Mouse (Mus musculus) induced T-regulatory cell, adult 2 months (primary cell): Measurements from ENCODE around the gene Ermn.

Experiments
- DNase-seq: peaks from one replicate; pipeline ENCODE4 v3.0.0-alpha.2; 2012; ENCODE audit warnings: low read depth

The Ermn gene

GRCm38 (mm10) chr2:58052821-58053581, at the start of gene Ermn:
Gene Ermn (minus strand): TSS chr2:58052864.
- DNase-seq, result peak; percentile 85

GRCm38 (mm10) chr2:58094818-58095217, 42.2 kb upstream of the Ermn start:
- DNase-seq, result no peak

DNA sequence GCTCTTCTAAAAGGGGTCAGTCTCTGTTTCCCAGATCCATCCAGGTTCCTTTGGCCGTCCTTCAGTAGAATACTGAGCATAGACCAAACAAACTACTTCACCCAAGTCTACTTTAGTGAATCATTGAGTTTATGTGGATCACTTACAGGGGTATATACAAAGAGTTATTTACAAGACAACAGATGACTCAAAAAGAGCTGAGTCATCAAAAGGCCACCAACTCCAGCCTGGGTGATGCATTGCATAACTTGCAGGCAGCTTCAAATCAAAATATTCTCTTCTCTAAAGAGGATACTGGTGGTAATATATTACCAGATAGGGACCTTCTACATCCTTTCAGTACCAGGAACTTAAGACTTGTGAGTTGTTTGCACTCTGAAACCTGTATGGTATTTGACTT, 33.8 kb upstream of the Ermn start:
- DNase-seq, result no peak

- no peak for DNase-seq
These were observed 27.2 kb upstream of the Ermn start for GRCm38 (mm10) chr2:58079849-58080248.

GRCm38 (mm10) chr2:58055383-58055782, 2.7 kb upstream of the Ermn start:
- DNase-seq, result peak; percentile 87

- DNase-seq, result no peak
These were observed 10.8 kb downstream of the Ermn start for GRCm38 (mm10) chr2:58041867-58042266.

- DNase-seq, result no peak
These were observed 15.7 kb downstream of the Ermn start for GRCm38 (mm10) chr2:58036926-58037325.

- DNase-seq, result no peak
These were observed 17.0 kb downstream of the Ermn start for GRCm38 (mm10) chr2:58035635-58036034.

GRCm38 (mm10) chr2:58031431-58031830, 21.2 kb downstream of the Ermn start:
- no peak for DNase-seq

DNA sequence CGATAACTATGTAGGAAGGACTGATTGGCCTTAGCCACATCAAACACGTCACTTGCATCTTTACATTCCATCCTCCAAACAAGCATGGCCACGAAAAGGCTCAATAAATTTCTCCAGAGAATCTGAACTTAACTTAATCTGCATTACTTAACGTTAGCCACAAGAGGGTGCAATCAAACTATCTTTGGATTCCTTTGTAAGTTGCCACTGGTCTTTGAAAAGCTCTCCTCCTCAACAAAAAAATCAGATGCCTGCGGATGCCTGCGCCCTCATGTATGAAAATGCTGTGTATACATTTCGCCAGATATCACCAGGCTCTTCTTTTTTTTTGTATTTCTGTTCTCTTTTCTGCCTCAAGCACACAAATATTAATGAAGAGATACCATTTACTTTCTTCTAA, 23.3 kb downstream of the Ermn start:
- DNase-seq, result peak; percentile 84

GRCm38 (mm10) chr2:58026740-58027139, 25.9 kb downstream of the Ermn start:
- DNase-seq, result no peak

GRCm38 (mm10) chr2:58023556-58023955, 29.1 kb downstream of the Ermn start:
- DNase-seq, result no peak

DNA sequence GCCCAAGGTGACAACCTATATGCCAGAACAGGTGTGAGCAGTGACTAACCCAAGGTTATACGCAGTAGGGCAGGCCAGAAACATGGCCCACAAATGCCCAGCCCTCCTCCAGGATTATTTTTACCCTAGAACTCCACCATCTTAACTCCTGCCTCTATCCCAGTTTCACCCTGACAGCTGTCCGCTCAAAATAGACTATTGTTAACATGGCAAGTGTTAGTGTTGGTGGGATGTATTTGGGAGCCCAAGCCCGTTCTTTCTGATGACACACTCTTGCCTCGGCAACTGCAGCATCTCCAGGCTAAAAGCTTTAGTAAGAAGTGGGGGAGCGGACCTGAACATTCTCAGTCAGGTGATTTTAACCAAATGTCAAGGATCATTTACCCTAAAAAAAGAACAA, 45.6 kb downstream of the Ermn start:
- no peak for DNase-seq

DNA sequence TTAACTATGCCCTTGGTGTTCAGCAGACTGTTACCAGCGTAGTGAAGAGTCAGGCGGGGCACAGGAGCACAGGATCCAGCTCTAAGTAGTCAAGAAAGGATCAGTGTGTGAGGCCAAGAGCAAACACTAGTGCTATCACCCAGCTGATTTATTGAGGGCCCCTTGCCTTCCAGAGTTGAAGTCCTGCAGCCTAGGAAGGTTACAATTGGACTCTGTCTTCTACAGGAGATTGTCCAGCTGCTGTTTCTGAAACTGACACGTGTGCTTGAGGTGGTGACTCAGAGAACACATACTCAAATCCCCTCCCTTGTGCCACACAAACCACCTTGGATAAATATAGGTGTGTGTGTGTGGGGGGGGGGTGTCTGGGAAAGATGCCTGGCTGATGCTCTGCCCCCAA, 51.2 kb downstream of the Ermn start:
- DNase-seq, result no peak

DNA sequence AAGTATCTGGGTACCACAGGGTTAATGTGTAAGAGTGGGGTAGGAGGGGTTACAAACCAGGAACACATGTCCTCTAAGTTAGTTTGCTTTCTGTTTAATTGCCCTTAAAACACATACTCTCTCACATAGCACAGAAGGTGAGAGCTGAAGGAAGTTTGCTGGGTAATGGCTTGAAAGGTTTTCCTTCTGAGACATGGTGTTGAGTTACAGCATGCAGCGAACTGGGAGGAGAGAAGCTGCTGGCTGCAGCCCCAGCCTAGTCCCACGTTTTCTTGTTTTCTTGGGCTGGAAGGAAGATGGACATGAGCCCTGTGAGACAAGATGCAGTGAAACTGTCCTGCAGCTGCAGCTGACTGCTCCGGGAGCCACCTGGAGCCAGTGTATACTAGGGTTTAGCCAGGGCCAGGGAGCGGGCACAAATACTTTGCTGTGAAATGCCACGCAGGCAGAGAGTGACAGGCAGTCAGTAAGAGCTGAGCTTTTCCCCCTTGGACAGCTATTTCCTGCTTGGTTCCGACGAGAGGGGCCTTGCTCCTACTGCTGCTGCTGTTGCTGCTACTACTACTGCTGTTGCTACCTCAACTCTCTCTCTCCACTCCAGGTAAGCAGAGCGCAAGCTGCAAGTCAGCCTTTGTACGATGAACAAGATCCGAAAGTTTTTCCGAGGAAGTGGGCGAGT, 54.8 kb downstream of the Ermn start, which contains the start of gene Galnt5:
Gene Galnt5, plus strand, starts transcription at position 133 of the 679 bp plus-strand sequence.
- peak; percentile 1 for DNase-seq
